Mouse (Mus musculus): ENCODE measurements around the gene Itga10. TPM values are rescaled to one million over a fixed set of nuclear protein-coding genes. Genes with fewer than 3 reads are reported as not detected.

Gene Itga10
- total RNA-seq, 1 experiment from 2014 or later = 2.0 TPM

Other genes with a start within 250 kb of the Itga10 start
- gene BC107364, start 193.3 kb upstream of the Itga10 start, total RNA-seq (2021) = not detected in 2 replicates
- not detected in 2 replicates for gene Hfe2, start 120.4 kb upstream of the Itga10 start, total RNA-seq (2021)
- 421 and 586 TPM in 2 replicates for gene Txnip, start 87.6 kb upstream of the Itga10 start, total RNA-seq (2021)
- not detected in 2 replicates for gene Gm16253, start 68.6 kb upstream of the Itga10 start, total RNA-seq (2021)
- gene Polr3gl, start 51.4 kb upstream of the Itga10 start, total RNA-seq (2021) = 37.7 and 44.9 TPM in 2 replicates
- gene Ankrd34a, start 48.9 kb upstream of the Itga10 start, total RNA-seq (2021) = 0.71 and 0.97 TPM in 2 replicates
- 32.9 and 50.0 TPM in 2 replicates for gene Lix1l, start 44.4 kb upstream of the Itga10 start, total RNA-seq (2021)
- gene Rbm8a, start 15.7 kb upstream of the Itga10 start, total RNA-seq (2021) = 72.9 and 97.5 TPM in 2 replicates
- 41.6 and 58.7 TPM in 2 replicates for gene Pex11b, start 10.2 kb upstream of the Itga10 start, total RNA-seq (2021)
- gene Gm42957, start 10.1 kb upstream of the Itga10 start, total RNA-seq (2021) = 0.55 and 0.71 TPM in 2 replicates
- 2.3 and 3.2 TPM in 2 replicates for gene Ankrd35, start 24.5 kb downstream of the Itga10 start, total RNA-seq (2021)
- 27.6 and 33.1 TPM in 2 replicates for gene Pias3, start 50.8 kb downstream of the Itga10 start, total RNA-seq (2021)
- gene Nudt17, start 63.0 kb downstream of the Itga10 start, total RNA-seq (2021) = 0.67 TPM in 1 of 2 replicates, not detected in the other
- gene Polr3c, start 82.0 kb downstream of the Itga10 start, total RNA-seq (2021) = 27.5 and 32.4 TPM in 2 replicates
- 36.7 and 37.2 TPM in 2 replicates for gene Rnf115, start 82.1 kb downstream of the Itga10 start, total RNA-seq (2021)
- gene Pdzk1, start 183.7 kb downstream of the Itga10 start, total RNA-seq (2021) = 1.00 TPM in 1 of 2 replicates, not detected in the other
- not detected in 2 replicates for gene Cd160, start 183.8 kb downstream of the Itga10 start, total RNA-seq (2021)